Mouse (Mus musculus) limb, embryonic 14.5 days (tissue): Measurements from ENCODE around the gene Msrb1. TPM values are rescaled to one million over a fixed set of nuclear protein-coding genes. Genes with fewer than 3 reads are reported as not detected.

Experiments used
- ATAC-seq: fragments of 200-750 bp; cut with Nextera tagmentation; 2 replicates; pipeline ENCODE4 v1.8.0; 2017; ENCODE audit warnings: low read depth, moderate number of reproducible peaks, moderate TSS enrichment; ENCODE audit not compliant: low FRiP score
- DNase-seq: peaks from one replicate; pipeline ENCODE4 v3.0.0-alpha.2; 2015; ENCODE audit warnings: low spot score
- H3K27ac ChIP-seq: fragments of 300-500 bp; sonication (generic); replicated peaks from 2 replicates; pipeline ENCODE4 v1.5.1; 2014; ENCODE audit warnings: low read depth, mild to moderate bottlenecking, low read length, moderate library complexity, mixed read lengths
- H3K27me3 ChIP-seq: fragments of 300-500 bp; sonication (generic); 2 replicates; pipeline ENCODE4 v1.6.1; 2014; ENCODE audit warnings: low read length, mixed read lengths; ENCODE audit not compliant: control insufficient read depth, insufficient read depth
- H3K36me3 ChIP-seq: fragments of 300-500 bp; sonication (generic); 2 replicates; pipeline ENCODE4 v1.6.1; 2014; ENCODE audit warnings: mild to moderate bottlenecking, low read length, moderate library complexity, mixed read lengths; ENCODE audit not compliant: control insufficient read depth, insufficient read depth
- H3K4me1 ChIP-seq: fragments of 300-500 bp; sonication (generic); 2 replicates; pipeline ENCODE4 v1.6.1; 2014; ENCODE audit warnings: antibody characterized with exemption, low read length, mixed read lengths; ENCODE audit not compliant: control insufficient read depth, insufficient read depth
- H3K4me2 ChIP-seq: fragments of 300-500 bp; sonication (generic); replicated peaks from 2 replicates; pipeline ENCODE4 v1.6.1; 2014; ENCODE audit warnings: low read depth, mild to moderate bottlenecking, low read length, moderate library complexity; ENCODE audit not compliant: severe bottlenecking
- H3K4me3 ChIP-seq: fragments of 300-500 bp; sonication (generic); replicated peaks from 2 replicates; pipeline ENCODE4 v1.5.1; 2014; ENCODE audit warnings: low read length
- H3K9ac ChIP-seq: fragments of 300-500 bp; sonication (generic); 2 replicates; pipeline ENCODE4 v1.6.1; 2014; ENCODE audit warnings: mild to moderate bottlenecking, low read depth, low read length, moderate library complexity; ENCODE audit not compliant: severe bottlenecking
- H3K9me3 ChIP-seq: fragments of 300-500 bp; sonication (generic); 2 replicates; pipeline ENCODE4 v1.6.1; 2016; ENCODE audit warnings: low read length; ENCODE audit not compliant: control insufficient read depth
- POLR2A ChIP-seq: fragments of 200-500 bp; IDR thresholded peaks from 2 replicates; pipeline ENCODE4 v1.8.0; 2012; ENCODE audit warnings: inconsistent platforms, mild to moderate bottlenecking, moderate library complexity, borderline replicate concordance; ENCODE audit not compliant: insufficient read depth, insufficient read length; ENCODE audit errors: extremely low read depth
- WGBS: fragments of 180-500 bp; shearing (Covaris S2); extraction: QIAGEN DNeasy Blood & Tissue Kit; methylation state at CpG from one replicate; pipeline ENCODE4 v1.1.7; 2014; 5-methylcytosine and 5-hydroxymethylcytosine counted together
- polyA plus RNA-seq, 2 experiments: library from polyadenylated mRNA; depleted of rRNA in 1 of 2; stranded (reverse) in 1 of 2; unstranded in 1 of 2; fragments of >200 nt; fragmentation: Nextera tagmentation in 1 of 2; extraction: Ambion mirVana in 1 of 2; gene quantifications; 2 replicates each; pipeline versions ENCODE4 v1.2.1 to v1.2.3; 2012 to 2014

Gene Msrb1
- polyA plus RNA-seq (2012; rRNA removed) (36.2 and 44.1 TPM in 2 replicates), polyA plus RNA-seq (2014; fragmentation: Nextera tagmentation; extraction: Ambion mirVana) (29.8 and 29.9 TPM in 2 replicates)

- Histone ChIP-seq H3K36me3 (peaks cover 9% of the 10 kb centered on the region; the same call in 1 of the 2 replicates), H3K4me2 (peak within 1 kb of the TSS; percentile 82), H3K9me3 (no peaks in the 10 kb centered on the region), H3K9ac (peak within 1 kb of the TSS; percentile 74), H3K27me3 (no peaks in the 10 kb centered on the region), H3K4me3 (peak within 1 kb of the TSS; percentile 63), H3K4me1 (peaks cover 10% of the 10 kb centered on the region), H3K27ac (peak within 1 kb of the TSS; percentile 39; the same call in 1 of the 2 replicates)
- 1% methylated on average over 29 of the region's 29 CpGs for WGBS
- peak; percentile 98 for ATAC-seq
- peak; percentile 99 for DNase-seq
- TF ChIP-seq POLR2A, result no peak
Measured at GRCm38 (mm10) chr17:24736330-24737051, at the start of gene Msrb1. Gene Msrb1 (plus strand): TSS chr17:24736642.

GRCm38 (mm10) chr17:24687146-24687595 is 49.3 kb upstream of the Msrb1 start:
- WGBS, result 3% methylated on average over 25 of the region's 25 CpGs
- peaks cover 5% of the 10 kb centered on the region for H3K36me3 ChIP-seq
- ATAC-seq (no peak), DNase-seq (no peak)
- peaks cover 38% of the 10 kb centered on the region for H3K27me3 ChIP-seq
- H3K9ac ChIP-seq, result peak overlapping the region; percentile 47
- H3K4me3 ChIP-seq, result peak overlapping the region; percentile 25
- TF ChIP-seq POLR2A, result no peak
- peaks cover 8% of the 10 kb centered on the region for H3K4me1 ChIP-seq
- H3K27ac ChIP-seq, result no peak overlapping the region
- H3K9me3 ChIP-seq, result no peaks in the 10 kb centered on the region
- H3K4me2 ChIP-seq, result peak overlapping the region; percentile 45

DNA sequence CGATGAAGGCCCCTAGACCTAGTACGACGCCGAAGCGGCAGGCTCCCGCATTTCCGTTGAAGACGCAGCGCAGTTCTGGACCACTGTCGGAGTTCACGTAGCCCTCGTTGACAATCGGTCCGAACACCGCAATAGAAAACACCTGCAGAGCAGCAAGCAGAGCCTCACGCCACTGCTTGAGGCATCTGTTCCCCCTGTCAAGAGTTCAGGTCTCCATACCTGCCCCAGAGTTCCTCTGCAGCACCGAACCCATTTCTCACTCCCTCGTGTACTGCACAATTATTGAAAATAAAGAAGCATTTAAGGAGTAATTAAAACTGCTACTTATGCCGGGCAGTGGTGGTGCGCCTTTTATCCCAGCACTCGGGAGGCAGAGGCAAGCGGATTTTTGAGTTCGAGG is 48.8 kb upstream of the Msrb1 start:
- peak overlapping the region; percentile 47 for H3K9ac ChIP-seq
- peaks cover 8% of the 10 kb centered on the region for H3K4me1 ChIP-seq
- H3K27ac ChIP-seq, result no peak overlapping the region
- DNase-seq (no peak), ATAC-seq (no peak)
- no peaks in the 10 kb centered on the region for H3K9me3 ChIP-seq
- 18% methylated on average over 23 of the region's 23 CpGs for WGBS
- H3K4me2 ChIP-seq, result peak overlapping the region; percentile 45
- peaks cover 38% of the 10 kb centered on the region for H3K27me3 ChIP-seq
- TF ChIP-seq POLR2A, result no peak
- peak overlapping the region; percentile 25 for H3K4me3 ChIP-seq
- H3K36me3 ChIP-seq, result peaks cover 6% of the 10 kb centered on the region; the same call in 1 of the 2 replicates

DNA sequence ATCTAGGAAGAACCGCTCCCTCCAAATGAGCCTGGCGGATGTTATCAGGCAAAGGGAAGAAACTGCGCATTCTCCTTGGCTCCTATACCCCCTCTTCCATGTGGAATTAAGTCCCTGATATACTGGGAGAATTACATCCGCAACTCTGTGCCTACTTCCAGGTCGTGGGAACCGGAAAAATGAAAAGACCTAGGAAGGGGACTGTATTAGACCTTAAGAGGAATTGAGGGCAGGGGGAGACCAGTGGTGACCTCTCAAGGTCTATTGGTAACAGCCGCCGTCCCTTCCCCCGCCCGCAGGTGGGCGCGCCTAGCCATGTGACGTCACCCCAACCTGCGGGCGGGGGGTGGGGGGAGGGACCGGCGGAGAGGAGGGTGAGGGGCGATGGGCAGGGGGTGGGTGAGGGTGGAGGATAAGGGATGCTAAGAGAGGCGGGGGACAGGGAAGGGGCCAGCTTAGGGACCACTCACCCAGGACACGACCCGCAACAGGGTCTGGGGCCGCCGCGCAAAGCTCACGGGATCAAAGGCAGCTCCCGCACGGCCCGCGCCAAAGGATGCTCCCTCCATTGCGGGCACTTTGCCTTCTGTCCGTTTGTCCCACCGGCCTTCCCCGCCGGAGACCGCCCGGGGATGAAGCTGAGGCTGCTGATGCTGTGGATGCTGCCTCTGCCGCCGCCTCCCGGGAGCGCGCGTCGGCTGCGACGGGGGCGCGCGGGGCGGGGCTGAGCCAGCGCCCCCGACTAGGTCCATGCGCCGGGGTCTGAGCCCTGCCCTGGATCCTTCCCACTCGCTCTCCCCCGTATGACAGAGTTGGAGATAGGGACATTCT is 47.0 kb upstream of the Msrb1 start, which contains the start of gene Syngr3:
Gene Syngr3, minus strand, starts transcription at position 705 of the 831 bp plus-strand sequence.
- Histone ChIP-seq H3K9ac (peak within 1 kb of the TSS; percentile 59), H3K4me2 (peak within 1 kb of the TSS; percentile 93), H3K27me3 (peaks cover 38% of the 10 kb centered on the region), H3K9me3 (no peaks in the 10 kb centered on the region), H3K4me1 (peaks cover 8% of the 10 kb centered on the region), H3K27ac (no peak within 1 kb of the TSS), H3K4me3 (peak within 1 kb of the TSS; percentile 65), H3K36me3 (peaks cover 15% of the 10 kb centered on the region)
- DNase-seq (no peak), ATAC-seq (peak; percentile 27; the same call in 1 of the 2 replicates)
- WGBS, result under 1% methylated on average over 48 of the region's 55 CpGs
- TF ChIP-seq POLR2A, result no peak

DNA sequence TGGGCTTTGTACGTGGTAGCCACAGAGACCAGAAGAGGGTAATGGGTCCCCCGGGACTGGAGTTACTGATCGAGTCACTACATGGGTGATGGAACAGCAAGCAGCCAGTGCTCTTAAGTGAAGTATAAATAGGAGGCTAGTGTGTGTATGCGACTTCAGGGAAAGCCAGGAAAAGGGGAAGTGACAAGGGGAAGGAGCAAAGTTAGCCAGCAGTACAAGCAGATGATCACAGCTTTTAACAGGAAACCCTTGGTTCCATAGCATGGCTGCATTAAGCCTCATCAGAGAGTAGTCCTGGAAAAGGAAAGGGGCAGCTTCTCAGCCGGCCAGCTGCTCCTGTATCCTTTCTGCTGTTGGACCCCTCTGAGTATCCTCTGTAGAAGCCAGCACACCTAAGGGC is 44.1 kb upstream of the Msrb1 start:
- Histone ChIP-seq H3K4me2 (no peak overlapping the region), H3K9ac (no peak overlapping the region), H3K4me1 (peaks cover 13% of the 10 kb centered on the region), H3K27ac (no peak overlapping the region), H3K9me3 (no peaks in the 10 kb centered on the region), H3K4me3 (no peak overlapping the region), H3K36me3 (peaks cover 15% of the 10 kb centered on the region), H3K27me3 (peaks cover 35% of the 10 kb centered on the region)
- TF ChIP-seq POLR2A, result no peak
- WGBS, result 88% methylated on average over 5 of the region's 5 CpGs
- no peak for DNase-seq
- ATAC-seq, result no peak
